Mouse (Mus musculus) E14TG2a.4 (cell line): ENCODE results near the gene Acoxl.

Experiments used
- H3K27me3 ChIP-seq: 2 replicates; pipeline ENCODE4 v1.6.1; 2014; ENCODE audit warnings: low read length, control low read depth; ENCODE audit not compliant: insufficient read depth
- H3K36me3 ChIP-seq: 2 replicates; pipeline ENCODE4 v1.6.1; 2014; ENCODE audit warnings: low read length, control low read depth; ENCODE audit not compliant: insufficient read depth
- H3K4me1 ChIP-seq: replicated peaks from 2 replicates; pipeline ENCODE4 v1.6.1; 2014; ENCODE audit warnings: low read depth, low read length, control low read depth
- H3K4me3 ChIP-seq: replicated peaks from 2 replicates; pipeline ENCODE4 v1.5.1; 2014; ENCODE audit warnings: mild to moderate bottlenecking, low read length
- H3K9me3 ChIP-seq: 2 replicates; pipeline ENCODE4 v1.6.1; 2014; ENCODE audit warnings: low read length, control low read depth
- CTCF ChIP-seq: conservative IDR thresholded peaks from 2 replicates; pipeline ENCODE4 v1.5.1; 2014; ENCODE audit warnings: low read length
- NANOG ChIP-seq: IDR thresholded peaks from 2 replicates; pipeline ENCODE4 v1.6.1; 2014; ENCODE audit warnings: borderline replicate concordance, low read length, mixed read lengths
- POU5F1 ChIP-seq: IDR thresholded peaks from 2 replicates; pipeline ENCODE4 v1.6.1; 2014; ENCODE audit warnings: low read length, borderline replicate concordance

Acoxl gene

DNA sequence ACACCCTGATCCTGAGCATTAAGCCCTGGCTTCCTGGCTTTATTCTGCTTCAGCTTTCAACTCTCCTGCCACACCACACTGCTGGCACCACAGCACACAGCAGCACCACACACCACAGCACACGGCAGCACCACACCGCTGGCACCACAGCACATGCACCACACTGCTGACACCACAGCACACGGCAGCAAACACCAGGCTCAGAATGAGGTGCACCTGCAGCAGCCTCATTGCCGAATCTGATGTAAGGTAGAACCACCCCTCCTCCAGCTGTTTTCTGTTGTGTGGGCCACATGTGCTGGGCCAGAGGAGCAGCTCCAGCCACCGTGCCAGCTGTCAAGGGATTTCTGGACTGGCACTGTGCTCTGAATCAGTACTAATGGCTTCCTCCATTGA lies 317.4 kb downstream of the Acoxl start:
- H3K4me1 ChIP-seq = peaks cover 73% of the 10 kb centered on the region
- TF ChIP-seq POU5F1 (no peak), NANOG (no peak), CTCF (no peak)
- no peaks in the 10 kb centered on the region for H3K9me3 ChIP-seq
- H3K36me3 ChIP-seq = peaks cover 82% of the 10 kb centered on the region
- H3K4me3 ChIP-seq = no peak overlapping the region
- H3K27me3 ChIP-seq = no peaks in the 10 kb centered on the region

- Histone ChIP-seq H3K4me3 (no peak overlapping the region), H3K27me3 (no peaks in the 10 kb centered on the region), H3K9me3 (no peaks in the 10 kb centered on the region), H3K36me3 (peaks cover 80% of the 10 kb centered on the region), H3K4me1 (peaks cover 74% of the 10 kb centered on the region)
- TF ChIP-seq CTCF (no peak), NANOG (no peak), POU5F1 (no peak)
These were observed 318.1 kb downstream of the Acoxl start for GRCm38 (mm10) chr2:128156557-128157412.

GRCm38 (mm10) chr2:128158734-128159410 lies 320.2 kb downstream of the Acoxl start:
- no peaks in the 10 kb centered on the region for H3K9me3 ChIP-seq
- H3K27me3 ChIP-seq = no peaks in the 10 kb centered on the region
- peaks cover 73% of the 10 kb centered on the region for H3K36me3 ChIP-seq
- TF ChIP-seq CTCF = no peak
- no peak for TF ChIP-seq NANOG
- no peak for TF ChIP-seq POU5F1
- peaks cover 67% of the 10 kb centered on the region for H3K4me1 ChIP-seq
- no peak overlapping the region for H3K4me3 ChIP-seq

- no peak for TF ChIP-seq CTCF
- no peak for TF ChIP-seq POU5F1
- TF ChIP-seq NANOG = no peak
- no peaks in the 10 kb centered on the region for H3K9me3 ChIP-seq
- peaks cover 66% of the 10 kb centered on the region for H3K36me3 ChIP-seq
- no peaks in the 10 kb centered on the region for H3K27me3 ChIP-seq
- peaks cover 61% of the 10 kb centered on the region for H3K4me1 ChIP-seq
- H3K4me3 ChIP-seq = no peak overlapping the region
These were observed 321.0 kb downstream of the Acoxl start for GRCm38 (mm10) chr2:128159619-128160125.

GRCm38 (mm10) chr2:128163177-128163576 lies 324.5 kb downstream of the Acoxl start:
- no peaks in the 10 kb centered on the region for H3K27me3 ChIP-seq
- H3K9me3 ChIP-seq = no peaks in the 10 kb centered on the region
- H3K36me3 ChIP-seq = peaks cover 31% of the 10 kb centered on the region
- TF ChIP-seq POU5F1 (no peak), CTCF (no peak), NANOG (no peak)
- no peak overlapping the region for H3K4me3 ChIP-seq
- peaks cover 44% of the 10 kb centered on the region for H3K4me1 ChIP-seq

DNA sequence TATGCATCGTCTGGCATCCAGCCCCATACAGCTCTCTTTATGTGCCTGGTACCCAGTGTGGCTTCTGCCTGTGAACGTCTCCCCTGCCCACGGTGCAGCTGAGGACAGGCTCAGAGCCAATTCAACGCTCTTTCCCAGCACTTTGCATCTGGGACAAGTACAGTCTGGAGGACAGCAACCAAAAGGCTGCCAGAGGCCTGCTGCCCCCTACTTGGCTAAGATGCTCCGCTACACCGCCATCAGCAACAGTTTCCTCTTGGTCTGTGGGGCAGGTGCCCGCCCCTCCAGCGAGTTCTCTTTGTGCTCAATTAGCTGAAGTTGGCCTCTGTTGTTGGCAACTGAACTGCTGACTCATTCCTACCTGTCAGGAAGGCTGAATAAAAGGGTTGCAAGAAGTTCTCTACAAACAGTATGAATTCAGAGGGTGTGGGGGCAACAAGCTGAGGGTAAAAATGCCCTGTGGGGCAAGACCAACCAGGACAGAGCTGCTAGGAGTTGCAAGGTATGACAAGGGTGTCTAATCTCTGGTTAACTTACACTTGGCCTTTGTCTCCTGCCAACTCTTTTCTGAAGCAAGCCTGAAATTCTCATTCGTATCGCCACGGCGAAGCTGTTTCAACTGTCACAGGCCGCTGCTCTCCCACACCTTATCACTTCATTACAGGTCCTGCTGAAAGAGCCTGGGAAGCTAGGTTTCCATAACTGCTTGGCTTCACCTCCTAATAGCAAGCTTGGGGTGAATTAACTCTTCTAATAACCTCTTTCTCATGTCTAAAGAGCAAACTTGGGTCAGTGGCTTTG lies 328.1 kb downstream of the Acoxl start:
- Histone ChIP-seq H3K4me3 (no peak overlapping the region; the same call in 1 of the 2 replicates), H3K27me3 (no peaks in the 10 kb centered on the region), H3K4me1 (peaks cover 36% of the 10 kb centered on the region), H3K9me3 (no peaks in the 10 kb centered on the region), H3K36me3 (peaks cover 1% of the 10 kb centered on the region; the same call in 1 of the 2 replicates)
- no peak for TF ChIP-seq POU5F1
- no peak for TF ChIP-seq CTCF
- no peak for TF ChIP-seq NANOG

DNA sequence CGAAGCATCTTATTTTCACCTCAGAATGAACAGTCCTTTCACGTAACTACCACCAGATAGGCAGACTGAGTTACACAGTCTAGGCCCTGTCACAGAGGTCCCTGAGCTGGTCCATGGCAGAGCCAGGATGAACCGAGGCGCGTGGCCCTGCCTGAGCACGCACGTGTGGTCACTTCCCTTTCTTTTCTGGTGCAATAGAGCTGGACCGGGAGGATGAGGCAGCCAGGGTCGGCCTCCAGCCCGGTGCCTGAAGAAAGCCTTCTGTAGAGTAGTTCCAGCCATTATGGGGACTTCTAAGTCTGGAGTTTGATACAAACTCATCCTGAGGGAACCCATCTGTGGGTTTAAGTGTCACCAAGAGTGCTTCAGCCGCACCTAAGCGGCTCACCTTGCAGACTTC lies 329.3 kb downstream of the Acoxl start:
- no peaks in the 10 kb centered on the region for H3K36me3 ChIP-seq
- H3K9me3 ChIP-seq = peaks cover 5% of the 10 kb centered on the region; the same call in 1 of the 2 replicates

GRCm38 (mm10) chr2:128169486-128169885 lies 330.8 kb downstream of the Acoxl start:
- H3K27me3 ChIP-seq = no peaks in the 10 kb centered on the region
- no peak for TF ChIP-seq NANOG
- no peak for TF ChIP-seq CTCF
- TF ChIP-seq POU5F1 = no peak
- no peaks in the 10 kb centered on the region for H3K36me3 ChIP-seq
- H3K4me3 ChIP-seq = no peak overlapping the region
- H3K9me3 ChIP-seq = peaks cover 5% of the 10 kb centered on the region; the same call in 1 of the 2 replicates
- H3K4me1 ChIP-seq = peaks cover 22% of the 10 kb centered on the region

More for the DNA sequence above, 329.3 kb downstream of the Acoxl start:
- Histone ChIP-seq H3K4me3 (no peak overlapping the region), H3K4me1 (peaks cover 27% of the 10 kb centered on the region), H3K27me3 (no peaks in the 10 kb centered on the region)
- no peak for TF ChIP-seq POU5F1
- no peak for TF ChIP-seq CTCF
- no peak for TF ChIP-seq NANOG
